Mouse (Mus musculus) liver, embryonic 14.5 days (tissue): ENCODE data around the gene Nicn1. TPM values are rescaled to one million over a fixed set of nuclear protein-coding genes. Genes with fewer than 3 reads are reported as not detected.
A peak's percentile ranks its signal among the peaks of the same experiment; 100 is the strongest.

Experiments
- ATAC-seq: fragments of 200-750 bp; cut with Nextera tagmentation; 2 replicates; pipeline ENCODE4 v1.8.0; 2017; ENCODE audit warnings: moderate number of reproducible peaks, mild to moderate bottlenecking, moderate library complexity; ENCODE audit not compliant: insufficient read depth
- DNase-seq, 3 experiments: peaks; one replicate each; pipeline ENCODE4 v3.0.0-alpha.2; 2012 to 2013; ENCODE audit warnings: low read depth in 3 of 3, low spot score in 3 of 3
- H3K27ac ChIP-seq: fragments of 300-500 bp; sonication (generic); 2 replicates; pipeline ENCODE4 v1.5.1; 2014; ENCODE audit warnings: moderate library complexity, mild to moderate bottlenecking, control low read depth, inconsistent platforms
- H3K27me3 ChIP-seq: fragments of 300-500 bp; sonication (generic); 2 replicates; pipeline ENCODE4 v1.6.1; 2014; ENCODE audit warnings: mild to moderate bottlenecking, low read length, moderate library complexity; ENCODE audit not compliant: control insufficient read depth, insufficient read depth
- H3K36me3 ChIP-seq: fragments of 300-500 bp; sonication (generic); replicated peaks from 2 replicates; pipeline ENCODE4 v1.6.1; 2014; ENCODE audit warnings: low read depth; ENCODE audit not compliant: control insufficient read depth, insufficient read depth
- H3K4me1 ChIP-seq, 2 experiments: fragments of 200-500 bp in 1 of 2; fragments of 300-500 bp in 1 of 2; sonication (generic) in 1 of 2; replicated peaks; 2 replicates each; pipeline ENCODE4 v1.6.1; 2012 to 2014; ENCODE audit warnings: antibody characterized with exemption in 1 of 2, inconsistent platforms in 1 of 2, low read length in 1 of 2; ENCODE audit not compliant: control insufficient read depth in 2 of 2, insufficient read depth in 2 of 2
- H3K4me2 ChIP-seq: fragments of 300-500 bp; sonication (generic); 2 replicates; pipeline ENCODE4 v1.6.1; 2014; ENCODE audit warnings: low read depth, mild to moderate bottlenecking, control low read depth, moderate library complexity
- H3K4me3 ChIP-seq, 2 experiments: fragments of 200-500 bp in 1 of 2; fragments of 300-500 bp in 1 of 2; sonication (generic) in 1 of 2; 2 replicates each; pipeline ENCODE4 v1.5.1; 2012 to 2014; ENCODE audit warnings: low read depth in 2 of 2, low read length in 2 of 2, mild to moderate bottlenecking in 2 of 2, control low read depth in 1 of 2, inconsistent platforms in 1 of 2, moderate library complexity in 1 of 2; ENCODE audit not compliant: insufficient read depth in 1 of 2
- H3K9ac ChIP-seq: fragments of 300-500 bp; sonication (generic); replicated peaks from 2 replicates; pipeline ENCODE4 v1.6.1; 2014; ENCODE audit warnings: mild to moderate bottlenecking, control low read depth, moderate library complexity
- H3K9me3 ChIP-seq: fragments of 300-500 bp; sonication (generic); 2 replicates; pipeline ENCODE4 v1.6.1; 2016; ENCODE audit warnings: low read length, mixed read lengths; ENCODE audit not compliant: control insufficient read depth
- CTCF ChIP-seq: IDR thresholded peaks from 2 replicates; pipeline ENCODE4 v1.5.1; 2016; ENCODE audit warnings: antibody characterized with exemption, low read depth, control low read depth
- EP300 ChIP-seq: IDR thresholded peaks from 2 replicates; pipeline ENCODE4 v1.6.1; 2016; ENCODE audit warnings: antibody characterized with exemption, low read depth
- WGBS: fragments of 180-500 bp; shearing (Covaris S2); extraction: QIAGEN DNeasy Blood & Tissue Kit; methylation state at CpG from one replicate; pipeline ENCODE4 v1.1.7; 2014; ENCODE audit not compliant: insufficient replicate concordance; 5-methylcytosine and 5-hydroxymethylcytosine counted together
- polyA plus RNA-seq, 2 experiments: library from polyadenylated mRNA; depleted of rRNA in 1 of 2; stranded (reverse) in 1 of 2; unstranded in 1 of 2; fragments of >200 nt; fragmentation: Nextera tagmentation in 1 of 2; extraction: Ambion mirVana in 1 of 2; gene quantifications; 2 replicates each; pipeline versions ENCODE4 v1.2.1 to v1.2.3; 2012 to 2014

The Nicn1 gene
- polyA plus RNA-seq, 2 experiments = 2.8 to 4.3 TPM

DNA sequence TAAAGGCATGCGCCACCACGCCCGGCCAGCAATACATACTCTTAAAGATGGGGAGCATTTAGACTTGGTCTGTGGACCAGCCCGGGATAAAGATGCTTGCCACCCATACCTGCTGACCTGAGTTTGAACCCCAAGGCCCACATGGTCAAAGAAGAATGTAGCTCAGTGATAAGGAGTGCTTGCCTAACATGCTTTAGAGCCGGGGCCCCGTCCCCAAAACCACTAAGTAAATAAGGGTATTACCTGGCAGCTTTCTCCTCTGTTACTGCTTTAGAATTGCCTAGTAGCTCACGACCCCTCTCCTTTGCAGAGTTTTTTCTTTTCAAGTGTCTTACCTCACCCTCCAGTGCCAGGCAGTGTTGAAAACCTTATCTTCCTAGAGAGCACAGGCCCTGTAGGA is 37.5 kb upstream of the Nicn1 start:
- H3K9ac ChIP-seq = no peak overlapping the region
- ATAC-seq (no peak), DNase-seq (no peak)
- H3K4me2 ChIP-seq = no peak overlapping the region
- 68% methylated on average over 7 of the region's 7 CpGs for WGBS
- TF ChIP-seq CTCF (no peak), EP300 (no peak)
- no peaks in the 10 kb centered on the region for H3K27me3 ChIP-seq
- no peaks in the 10 kb centered on the region for H3K4me1 ChIP-seq
- H3K4me3 ChIP-seq = no peak overlapping the region
- H3K9me3 ChIP-seq = no peaks in the 10 kb centered on the region
- H3K27ac ChIP-seq = no peak overlapping the region
- no peaks in the 10 kb centered on the region; the same call in 1 of the 2 replicates for H3K36me3 ChIP-seq

DNA sequence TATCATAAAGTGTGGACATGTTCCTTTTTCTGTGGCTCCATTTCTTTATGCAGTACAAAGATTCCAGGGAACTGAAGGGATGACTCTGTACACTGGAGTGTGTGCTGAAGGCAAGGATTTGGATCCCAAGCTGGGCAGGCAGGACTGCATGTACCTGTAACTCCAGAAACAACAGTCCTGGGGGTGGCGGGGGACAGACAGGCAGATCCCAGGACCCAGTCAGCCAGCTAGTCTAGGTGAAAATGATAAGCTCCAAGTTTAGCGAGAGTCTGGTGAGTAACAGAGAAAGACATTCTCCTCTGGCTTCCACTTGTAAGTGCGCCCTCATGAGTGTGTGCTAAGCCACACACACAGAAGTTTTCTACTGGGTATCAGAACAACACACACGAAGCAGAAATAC is 29.7 kb upstream of the Nicn1 start:
- no peak for ATAC-seq
- H3K4me3 ChIP-seq = no peak overlapping the region
- no peaks in the 10 kb centered on the region for H3K27me3 ChIP-seq
- no peaks in the 10 kb centered on the region for H3K9me3 ChIP-seq
- 45% methylated on average over 4 of the region's 4 CpGs for WGBS
- no peaks in the 10 kb centered on the region for H3K36me3 ChIP-seq
- TF ChIP-seq EP300 (no peak), CTCF (no peak)
- no peak overlapping the region for H3K9ac ChIP-seq
- DNase-seq = no peak
- H3K4me1 ChIP-seq = peaks cover 14 to 18% of the 10 kb centered on the region in 2 experiments
- no peak overlapping the region for H3K27ac ChIP-seq
- no peak overlapping the region for H3K4me2 ChIP-seq

DNA sequence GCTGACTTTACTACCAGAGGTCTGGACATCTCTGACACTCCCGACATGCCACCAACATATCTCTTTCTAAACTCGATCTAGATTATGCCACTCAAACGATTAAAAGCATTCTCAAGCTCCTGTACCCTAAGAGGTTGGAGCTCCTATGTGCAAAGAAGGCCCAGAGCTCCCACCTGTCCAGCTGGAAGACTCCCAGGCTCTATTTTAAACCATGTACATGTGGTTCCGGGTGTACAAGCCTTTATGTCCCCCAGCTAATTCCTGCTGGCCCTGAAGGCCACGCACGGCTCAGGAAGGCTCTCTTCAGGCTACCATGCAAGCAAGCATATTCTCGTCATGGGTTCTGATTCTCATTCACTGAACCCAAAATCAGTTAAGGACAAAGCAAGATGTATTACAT is 28.4 kb upstream of the Nicn1 start:
- no peaks in the 10 kb centered on the region for H3K9me3 ChIP-seq
- no peak overlapping the region for H3K9ac ChIP-seq
- peak overlapping the region in 1 of 2 experiments; percentile 93; a peak in 1 of 4 replicates for H3K4me3 ChIP-seq
- no peak for ATAC-seq
- no peak for DNase-seq
- H3K27ac ChIP-seq = no peak overlapping the region
- H3K4me2 ChIP-seq = peak overlapping the region; percentile 87
- 55% methylated on average over 7 of the region's 7 CpGs for WGBS
- no peaks in the 10 kb centered on the region for H3K36me3 ChIP-seq
- no peaks in the 10 kb centered on the region for H3K27me3 ChIP-seq
- TF ChIP-seq CTCF (no peak), EP300 (no peak)
- peaks cover 14 to 18% of the 10 kb centered on the region in 2 experiments for H3K4me1 ChIP-seq

DNA sequence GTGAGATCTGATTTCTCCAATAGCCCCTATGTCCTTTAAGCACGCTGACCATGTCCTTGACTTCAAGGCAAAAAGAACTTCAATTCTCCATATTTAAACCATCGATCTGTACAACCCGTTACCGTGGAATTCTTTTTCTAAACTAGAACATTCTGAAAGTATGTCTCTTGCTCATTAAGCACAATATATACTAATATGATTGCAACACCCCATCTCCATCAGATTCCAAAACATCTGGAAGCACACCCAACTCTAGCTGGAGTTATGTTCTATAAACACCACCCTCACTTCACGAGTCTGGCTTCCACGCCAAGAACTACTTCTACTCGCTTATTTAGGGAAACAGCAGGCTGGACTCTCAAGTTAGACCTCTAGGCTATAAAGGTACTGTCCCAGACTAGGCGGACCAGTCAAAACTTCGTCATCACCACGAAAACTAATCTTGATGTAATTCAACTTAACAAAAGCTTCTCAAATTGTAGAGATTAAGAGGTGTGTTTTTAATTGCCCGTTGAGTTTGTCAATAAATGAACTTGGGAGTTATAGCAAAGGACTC is 27.7 kb upstream of the Nicn1 start:
- DNase-seq = no peak
- ATAC-seq = no peak
- Histone ChIP-seq H3K27me3 (no peaks in the 10 kb centered on the region), H3K36me3 (no peaks in the 10 kb centered on the region), H3K27ac (no peak overlapping the region), H3K9ac (peak overlapping the region; percentile 86), H3K4me2 (peak overlapping the region; percentile 87), H3K4me1 (peaks cover 14 to 18% of the 10 kb centered on the region in 2 experiments), H3K4me3 (peak overlapping the region; percentile 65 to 93), H3K9me3 (no peaks in the 10 kb centered on the region)
- WGBS = 54% methylated on average over 11 of the region's 11 CpGs
- TF ChIP-seq EP300 (no peak), CTCF (no peak)

DNA sequence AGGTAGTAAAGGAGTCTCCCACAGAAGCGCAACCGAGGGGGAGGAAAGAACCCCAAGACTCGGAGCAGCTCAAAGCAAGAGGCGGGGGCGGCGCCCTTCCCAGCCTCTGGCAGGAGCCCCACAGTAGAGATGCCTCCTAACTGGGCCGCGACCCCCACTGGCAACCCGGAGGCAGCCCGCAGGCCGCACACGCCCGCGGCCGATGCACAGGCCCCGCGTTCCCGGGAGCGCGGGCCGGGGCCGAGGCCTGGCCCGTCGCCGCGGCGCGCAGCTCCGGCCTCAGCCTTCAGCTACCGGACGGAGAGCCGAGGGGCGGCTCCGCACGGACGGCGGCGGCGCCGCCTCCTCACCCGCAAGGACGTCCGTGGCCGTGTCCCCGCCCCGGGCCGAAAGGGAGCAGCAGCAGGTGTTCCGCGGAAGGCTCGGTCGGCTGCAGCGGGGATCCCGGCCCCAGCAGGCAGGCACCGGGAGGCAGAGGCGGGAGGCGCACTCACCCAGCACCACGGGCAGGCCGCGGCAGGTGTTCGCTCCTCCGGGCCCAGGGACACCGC is 27.0 kb upstream of the Nicn1 start:
- H3K27me3 ChIP-seq = no peaks in the 10 kb centered on the region
- peak overlapping the region; percentile 87 for H3K4me2 ChIP-seq
- no peaks in the 10 kb centered on the region for H3K36me3 ChIP-seq
- TF ChIP-seq EP300 = no peak
- TF ChIP-seq CTCF = no peak
- peak overlapping the region; percentile 65 to 93 for H3K4me3 ChIP-seq
- H3K27ac ChIP-seq = peak overlapping the region; percentile 66
- peak; percentile 70 for ATAC-seq
- DNase-seq = peak; percentile 38 to 52 (median 45)
- peak overlapping the region; percentile 86 for H3K9ac ChIP-seq
- H3K9me3 ChIP-seq = no peaks in the 10 kb centered on the region
- H3K4me1 ChIP-seq = peaks cover 14 to 18% of the 10 kb centered on the region in 2 experiments
- WGBS = under 1% methylated on average over 57 of the region's 62 CpGs
